Mouse (Mus musculus) lung, adult 18-20 months (tissue): ENCODE measurements around the gene Cntn1.

Experiments used
- DNase-seq, 2 experiments: peaks; one replicate each; pipeline ENCODE4 v3.0.0; 2022; ENCODE audit warnings: mixed read lengths in 2 of 2

The Cntn1 gene

GRCm38 (mm10) chr15:92141972-92142371, 91.0 kb downstream of the Cntn1 start:
- no peak for DNase-seq

GRCm38 (mm10) chr15:92154921-92155320, 104.0 kb downstream of the Cntn1 start:
- no peak for DNase-seq

- DNase-seq = no peak
These were observed 109.8 kb downstream of the Cntn1 start for GRCm38 (mm10) chr15:92160855-92161162.

GRCm38 (mm10) chr15:92161163-92162025, 110.4 kb downstream of the Cntn1 start:
- no peak for DNase-seq

- DNase-seq = no peak
These were observed 111.9 kb downstream of the Cntn1 start for GRCm38 (mm10) chr15:92162835-92163234.

- no peak for DNase-seq
These were observed 113.2 kb downstream of the Cntn1 start for GRCm38 (mm10) chr15:92164127-92164526.

- DNase-seq = no peak
These were observed 115.3 kb downstream of the Cntn1 start for GRCm38 (mm10) chr15:92166266-92166665.

- no peak for DNase-seq
These were observed 124.8 kb downstream of the Cntn1 start for GRCm38 (mm10) chr15:92175739-92176138.

GRCm38 (mm10) chr15:92177413-92177812, 126.4 kb downstream of the Cntn1 start:
- peak; percentile 9 to 12 for DNase-seq

- DNase-seq = no peak
These were observed 134.5 kb downstream of the Cntn1 start for GRCm38 (mm10) chr15:92185484-92185883.

- DNase-seq = peak in 1 of 2 experiments; percentile 2
These were observed 139.0 kb downstream of the Cntn1 start for GRCm38 (mm10) chr15:92190000-92190399.

GRCm38 (mm10) chr15:92200326-92200985, 149.5 kb downstream of the Cntn1 start:
- DNase-seq = no peak

GRCm38 (mm10) chr15:92206695-92207094, 155.7 kb downstream of the Cntn1 start:
- no peak for DNase-seq

GRCm38 (mm10) chr15:92209778-92210177, 158.8 kb downstream of the Cntn1 start:
- DNase-seq = no peak

- DNase-seq = no peak
These were observed 159.7 kb downstream of the Cntn1 start for GRCm38 (mm10) chr15:92210486-92211235.

GRCm38 (mm10) chr15:92215841-92216240, 164.9 kb downstream of the Cntn1 start:
- no peak for DNase-seq

GRCm38 (mm10) chr15:92221446-92221845, 170.5 kb downstream of the Cntn1 start:
- no peak for DNase-seq

- no peak for DNase-seq
These were observed 180.4 kb downstream of the Cntn1 start for GRCm38 (mm10) chr15:92231386-92231785.

GRCm38 (mm10) chr15:92235836-92236235, 184.9 kb downstream of the Cntn1 start:
- no peak for DNase-seq

- DNase-seq = peak in 1 of 2 experiments; percentile 8
These were observed 214.2 kb downstream of the Cntn1 start for GRCm38 (mm10) chr15:92264980-92265707.

- DNase-seq = no peak
These were observed 217.4 kb downstream of the Cntn1 start for GRCm38 (mm10) chr15:92268341-92268740.

GRCm38 (mm10) chr15:92268741-92269322, 217.9 kb downstream of the Cntn1 start:
- no peak for DNase-seq
